Mouse (Mus musculus): ENCODE data around the gene Hmgcl. TPM values are rescaled to one million over a fixed set of nuclear protein-coding genes. Genes with fewer than 3 reads are reported as not detected.

Hmgcl gene
- polyA plus RNA-seq, 1 experiment, result 43.5 TPM

DNA sequence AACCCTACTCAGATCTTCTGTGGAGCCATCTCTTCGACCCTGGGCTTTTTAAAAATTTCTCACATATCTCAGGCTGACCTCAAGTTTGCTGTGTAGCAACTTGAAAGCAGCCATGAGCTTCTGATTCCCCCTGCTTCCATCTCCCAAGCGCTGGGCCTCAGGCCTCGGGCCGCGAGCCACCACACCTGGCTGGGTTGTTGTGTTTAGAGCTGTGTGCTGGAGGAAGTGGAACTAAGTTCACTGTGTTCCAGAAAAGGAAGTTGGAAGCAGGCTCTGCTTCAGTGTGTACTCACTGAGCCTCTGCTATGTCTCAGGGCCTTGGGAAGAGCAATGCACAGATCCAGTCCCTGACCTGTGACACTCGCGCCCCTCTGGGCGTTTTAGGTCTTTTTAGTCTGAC is 1.9 kb downstream of the Hmgcl start:
- no peak for DNase-seq (ENCODE audit: low read depth)
- TF ChIP-seq POLR2A (IDR thresholded peaks at IDR 0.05; ENCODE audit: borderline replicate concordance, extremely low read depth, insufficient read depth, insufficient read length, poor library complexity, severe bottlenecking) (no peak), CTCF (IDR thresholded peaks at IDR 0.05; ENCODE audit: borderline replicate concordance, extremely low read depth, insufficient read depth, insufficient read length) (no peak)

GRCm38 (mm10) chr4:135949475-135949874 is 3.2 kb downstream of the Hmgcl start:
- no peak for DNase-seq (ENCODE audit: low read depth)
- TF ChIP-seq POLR2A (IDR thresholded peaks at IDR 0.05; ENCODE audit: borderline replicate concordance, extremely low read depth, insufficient read depth, insufficient read length, poor library complexity, severe bottlenecking), result no peak
- no peak for TF ChIP-seq CTCF (IDR thresholded peaks at IDR 0.05; ENCODE audit: borderline replicate concordance, extremely low read depth, insufficient read depth, insufficient read length)

- TF ChIP-seq POLR2A (IDR thresholded peaks at IDR 0.05; ENCODE audit: borderline replicate concordance, extremely low read depth, insufficient read depth, insufficient read length, poor library complexity, severe bottlenecking) (no peak), CTCF (IDR thresholded peaks at IDR 0.05; ENCODE audit: borderline replicate concordance, extremely low read depth, insufficient read depth, insufficient read length) (no peak)
- DNase-seq (ENCODE audit: low read depth), result peak; percentile 13
These were observed 3.7 kb downstream of the Hmgcl start for GRCm38 (mm10) chr4:135949911-135950310.

DNA sequence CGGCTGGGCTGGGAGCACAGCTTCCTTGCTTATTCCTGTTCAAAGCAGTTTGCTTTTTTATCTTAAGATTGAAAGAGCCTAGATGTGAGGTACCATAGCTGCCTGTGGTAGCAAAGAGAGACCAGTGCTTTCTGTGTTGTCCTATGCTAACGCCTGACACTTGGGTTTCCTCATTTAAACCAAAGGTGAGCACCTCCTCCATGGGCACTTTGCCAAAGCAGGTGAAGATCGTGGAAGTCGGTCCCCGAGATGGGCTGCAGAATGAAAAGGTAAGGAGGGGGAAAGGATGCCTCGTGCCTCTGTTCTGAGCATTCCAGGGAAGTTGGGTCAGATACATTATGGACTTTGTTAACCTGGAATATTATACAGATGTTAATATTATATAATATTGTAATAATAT is 4.1 kb downstream of the Hmgcl start:
- no peak for DNase-seq (ENCODE audit: low read depth)
- TF ChIP-seq CTCF (IDR thresholded peaks at IDR 0.05; ENCODE audit: borderline replicate concordance, extremely low read depth, insufficient read depth, insufficient read length) (no peak), POLR2A (IDR thresholded peaks at IDR 0.05; ENCODE audit: borderline replicate concordance, extremely low read depth, insufficient read depth, insufficient read length, poor library complexity, severe bottlenecking) (no peak)

GRCm38 (mm10) chr4:135951505-135951904 is 5.3 kb downstream of the Hmgcl start:
- DNase-seq (ENCODE audit: low read depth), result no peak
- TF ChIP-seq CTCF (IDR thresholded peaks at IDR 0.05; ENCODE audit: borderline replicate concordance, extremely low read depth, insufficient read depth, insufficient read length) (peak; percentile 30; the same call in 1 of the 2 replicates), POLR2A (IDR thresholded peaks at IDR 0.05; ENCODE audit: borderline replicate concordance, extremely low read depth, insufficient read depth, insufficient read length, poor library complexity, severe bottlenecking) (no peak)

- DNase-seq (ENCODE audit: low read depth), result no peak
- TF ChIP-seq CTCF (IDR thresholded peaks at IDR 0.05; ENCODE audit: borderline replicate concordance, extremely low read depth, insufficient read depth, insufficient read length), result no peak
- TF ChIP-seq POLR2A (IDR thresholded peaks at IDR 0.05; ENCODE audit: borderline replicate concordance, extremely low read depth, insufficient read depth, insufficient read length, poor library complexity, severe bottlenecking), result no peak
These were observed 6.9 kb downstream of the Hmgcl start for GRCm38 (mm10) chr4:135953179-135953578.

DNA sequence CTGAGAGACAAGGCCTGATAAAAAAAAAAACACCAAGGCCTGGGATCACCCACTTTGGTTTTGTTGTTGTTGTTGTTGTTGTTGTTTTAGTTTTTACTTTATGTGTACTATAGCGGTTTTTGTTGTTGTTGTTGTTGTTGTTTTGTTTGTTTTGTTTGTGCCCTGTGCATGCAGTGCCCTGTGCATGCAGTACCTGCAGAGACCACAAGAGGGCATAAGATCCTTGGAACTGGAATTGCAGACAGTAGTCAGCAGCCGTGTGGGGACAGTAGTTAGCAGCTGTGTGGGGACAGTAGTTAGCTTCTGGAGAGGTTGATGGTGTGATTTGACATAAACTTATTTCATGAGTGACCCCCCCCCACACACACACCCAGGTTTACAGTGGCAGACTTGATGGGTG is 8.0 kb downstream of the Hmgcl start:
- DNase-seq (ENCODE audit: low read depth), result peak; percentile 77

GRCm38 (mm10) chr4:135955886-135956285 is 9.6 kb downstream of the Hmgcl start:
- no peak for TF ChIP-seq POLR2A (IDR thresholded peaks at IDR 0.05; ENCODE audit: borderline replicate concordance, extremely low read depth, insufficient read depth, insufficient read length, poor library complexity, severe bottlenecking)
- no peak for TF ChIP-seq CTCF (IDR thresholded peaks at IDR 0.05; ENCODE audit: borderline replicate concordance, extremely low read depth, insufficient read depth, insufficient read length)
- DNase-seq (ENCODE audit: low read depth), result no peak

More for the DNA sequence above, 8.0 kb downstream of the Hmgcl start:
- TF ChIP-seq POLR2A (IDR thresholded peaks at IDR 0.05; ENCODE audit: borderline replicate concordance, extremely low read depth, insufficient read depth, insufficient read length, poor library complexity, severe bottlenecking) (no peak), CTCF (IDR thresholded peaks at IDR 0.05; ENCODE audit: borderline replicate concordance, extremely low read depth, insufficient read depth, insufficient read length) (peak; percentile 85)

- TF ChIP-seq POLR2A (IDR thresholded peaks at IDR 0.05; ENCODE audit: borderline replicate concordance, extremely low read depth, insufficient read depth, insufficient read length, poor library complexity, severe bottlenecking), result no peak
- TF ChIP-seq CTCF (IDR thresholded peaks at IDR 0.05; ENCODE audit: borderline replicate concordance, extremely low read depth, insufficient read depth, insufficient read length), result no peak
- DNase-seq (ENCODE audit: low read depth), result no peak
These were observed 12.1 kb downstream of the Hmgcl start for GRCm38 (mm10) chr4:135958354-135958753.

DNA sequence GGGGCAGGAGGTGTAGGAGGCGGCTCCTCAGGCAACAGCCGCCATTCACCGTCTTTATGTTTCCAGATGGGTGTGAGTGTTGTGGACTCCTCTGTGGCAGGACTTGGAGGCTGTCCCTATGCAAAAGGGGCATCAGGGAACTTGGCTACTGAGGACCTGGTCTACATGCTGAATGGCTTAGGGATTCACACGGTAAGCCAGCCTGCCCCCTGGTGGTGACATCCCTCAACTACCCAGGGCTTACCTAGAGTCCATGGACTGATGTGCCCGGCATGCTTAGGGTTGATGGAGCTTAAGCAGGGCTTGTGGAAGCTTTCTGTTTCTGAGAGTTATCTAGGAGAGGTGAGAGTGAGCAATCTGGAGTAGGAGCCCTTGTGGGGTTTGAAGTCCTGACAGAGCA is 14.5 kb downstream of the Hmgcl start:
- peak; percentile 84 for DNase-seq (ENCODE audit: low read depth)
- no peak for TF ChIP-seq POLR2A (IDR thresholded peaks at IDR 0.05; ENCODE audit: borderline replicate concordance, extremely low read depth, insufficient read depth, insufficient read length, poor library complexity, severe bottlenecking)
- TF ChIP-seq CTCF (IDR thresholded peaks at IDR 0.05; ENCODE audit: borderline replicate concordance, extremely low read depth, insufficient read depth, insufficient read length), result peak; percentile 82; the same call in 1 of the 2 replicates

DNA sequence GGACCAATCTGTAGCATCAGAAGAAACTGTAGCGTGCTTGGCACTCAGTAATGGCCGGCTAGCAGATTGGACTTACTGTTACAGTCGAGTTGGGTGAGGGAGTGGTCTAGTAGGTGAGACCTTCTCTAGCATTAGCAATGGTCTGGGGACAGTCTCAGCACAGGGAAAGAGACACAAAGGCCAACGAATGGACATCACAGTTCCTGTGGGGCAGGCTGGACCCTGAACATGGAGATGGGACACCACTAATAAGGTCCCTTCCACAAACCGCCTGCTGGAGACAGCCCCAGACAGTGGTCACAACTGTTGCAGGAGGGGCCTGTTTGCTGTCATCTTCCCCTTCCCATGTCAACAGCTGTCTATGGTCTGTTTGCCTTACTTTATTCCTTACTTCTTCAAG is 15.5 kb downstream of the Hmgcl start:
- no peak for DNase-seq (ENCODE audit: low read depth)
- TF ChIP-seq POLR2A (IDR thresholded peaks at IDR 0.05; ENCODE audit: borderline replicate concordance, extremely low read depth, insufficient read depth, insufficient read length, poor library complexity, severe bottlenecking) (no peak), CTCF (IDR thresholded peaks at IDR 0.05; ENCODE audit: borderline replicate concordance, extremely low read depth, insufficient read depth, insufficient read length) (no peak)

GRCm38 (mm10) chr4:135962198-135962597 is 15.9 kb downstream of the Hmgcl start:
- TF ChIP-seq POLR2A (IDR thresholded peaks at IDR 0.05; ENCODE audit: borderline replicate concordance, extremely low read depth, insufficient read depth, insufficient read length, poor library complexity, severe bottlenecking), result no peak
- no peak for TF ChIP-seq CTCF (IDR thresholded peaks at IDR 0.05; ENCODE audit: borderline replicate concordance, extremely low read depth, insufficient read depth, insufficient read length)
- DNase-seq (ENCODE audit: low read depth), result no peak

Data from brain, embryonic 14.5 days (tissue).